Mouse (Mus musculus) CH12.LX (cell line): ENCODE results near the gene March7.

ENCODE experiments used
- CHD2 ChIP-seq: IDR thresholded peaks from 2 replicates; pipeline ENCODE4 v1.6.1; 2011; ENCODE audit warnings: low read length, improper control_type of control experiment
- CTCF ChIP-seq, 2 experiments: IDR thresholded peaks in 1 of 2; conservative IDR thresholded peaks in 1 of 2; 2 replicates each; pipeline ENCODE4 v1.5.1; 2011 to 2012; ENCODE audit warnings: low read depth in 2 of 2, low read length in 2 of 2, improper control_type of control experiment in 1 of 2, inconsistent platforms in 1 of 2, mild to moderate bottlenecking in 1 of 2, moderate library complexity in 1 of 2
- EP300 ChIP-seq: IDR thresholded peaks from 2 replicates; pipeline ENCODE4 v1.6.1; 2011; ENCODE audit warnings: low read length, improper control_type of control experiment
- ETS1 ChIP-seq: conservative IDR thresholded peaks from 2 replicates; pipeline ENCODE4 v1.6.1; 2012; ENCODE audit warnings: low read depth, mild to moderate bottlenecking, inconsistent platforms, low read length, improper control_type of control experiment, moderate library complexity
- JUND ChIP-seq: conservative IDR thresholded peaks from 2 replicates; pipeline ENCODE4 v1.6.1; 2011; ENCODE audit warnings: low read depth, low read length, improper control_type of control experiment
- MAFK ChIP-seq: IDR thresholded peaks from 2 replicates; pipeline ENCODE4 v1.6.1; 2011; ENCODE audit warnings: low read length, improper control_type of control experiment; ENCODE audit not compliant: insufficient replicate concordance
- MAX ChIP-seq: IDR thresholded peaks from 2 replicates; pipeline ENCODE4 v1.6.1; 2011; ENCODE audit warnings: low read length, improper control_type of control experiment
- MAZ ChIP-seq: IDR thresholded peaks from 2 replicates; pipeline ENCODE4 v1.6.1; 2012; ENCODE audit warnings: low read depth, mild to moderate bottlenecking, inconsistent platforms, low read length, improper control_type of control experiment, moderate library complexity
- PAX5 ChIP-seq: IDR thresholded peaks from 2 replicates; pipeline ENCODE4 v1.6.1; 2012; ENCODE audit warnings: low read length, inconsistent platforms, mixed read lengths
- POLR2A ChIP-seq: IDR thresholded peaks from 2 replicates; pipeline ENCODE4 v1.6.1; 2011; ENCODE audit warnings: low read depth, mild to moderate bottlenecking, improper control_type of control experiment, low read length
- POLR2AphosphoS2 ChIP-seq: IDR thresholded peaks from 2 replicates; pipeline ENCODE4 v1.6.1; 2011; ENCODE audit warnings: low read depth, low read length, improper control_type of control experiment
- SMC3 ChIP-seq: IDR thresholded peaks from 2 replicates; pipeline ENCODE4 v1.6.1; 2011; ENCODE audit warnings: low read depth, low read length, improper control_type of control experiment
- USF1 ChIP-seq: IDR thresholded peaks from 2 replicates; pipeline ENCODE4 v1.6.1; 2014; ENCODE audit warnings: low read depth, mild to moderate bottlenecking, inconsistent platforms, low read length, improper control_type of control experiment

GRCm38 (mm10) chr2:60221954-60222353 lies 12.3 kb downstream of the March7 start:
- no peak for TF ChIP-seq USF1
- TF ChIP-seq JUND = no peak
- TF ChIP-seq MAFK = no peak
- no peak for TF ChIP-seq CTCF (conservative IDR thresholded peaks at IDR 0.05 in 1 of 2, IDR thresholded peaks at IDR 0.05 in 1 of 2; ENCODE audit: low read depth in 2 of 2, low read length in 2 of 2)
- no peak for TF ChIP-seq MAX
- no peak for TF ChIP-seq POLR2AphosphoS2
- TF ChIP-seq ETS1 = no peak
- no peak for TF ChIP-seq SMC3
- no peak for TF ChIP-seq MAZ
- TF ChIP-seq CHD2 = no peak
- TF ChIP-seq PAX5 = no peak
- TF ChIP-seq EP300 = no peak
- no peak for TF ChIP-seq POLR2A
